Mouse (Mus musculus) hindlimb bud, embryonic 11.5 days (tissue): Measurements from ENCODE around the gene Tmem106a.
"Not testable (repeated sequence)": the region's sequence is repeated elsewhere in the genome, so short reads cannot be mapped to it uniquely, and the experiment has no call there.

Experiments used
- DNase-seq: peaks from one replicate; pipeline ENCODE4 v3.0.0-alpha.2; 2012; ENCODE audit warnings: low read depth, low spot score; ENCODE audit errors: extremely low spot score

Gene Tmem106a

DNA sequence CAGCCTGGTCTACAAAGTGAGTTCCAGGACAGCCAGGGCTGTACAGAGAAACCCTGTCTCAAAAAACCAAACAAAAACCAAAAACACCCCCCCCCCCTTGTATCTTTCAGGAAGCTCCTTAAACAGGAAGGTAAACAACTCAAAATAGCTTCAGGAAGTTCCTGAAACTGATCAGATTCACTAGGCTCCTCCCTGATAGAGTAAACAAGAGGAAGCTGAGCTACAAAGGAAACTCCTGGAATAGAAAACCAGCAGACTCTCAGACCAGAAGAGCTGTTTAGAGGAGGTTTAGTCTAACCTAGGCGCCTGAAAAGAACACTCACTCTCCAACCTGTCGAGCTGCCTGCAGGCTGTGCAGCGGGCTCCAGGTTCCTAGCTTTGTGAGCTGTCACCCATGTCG lies 57.7 kb downstream of the Tmem106a start:
- no peak for DNase-seq

- not testable (repeated sequence) for DNase-seq
These were observed 59.0 kb downstream of the Tmem106a start for GRCm38 (mm10) chr11:101640857-101641709.
